In genomic region chr2:155536292-155536691, GRCm38 (mm10) we compare ENCODE assay signal across 32 mouse cellular contexts. TPM values are rescaled to one million over a fixed set of nuclear protein-coding genes. Genes with fewer than 3 reads are reported as not detected.
"Had no signal": no experiment of that assay in that cellular context is flagged by ENCODE, and none has a peak within 500 bp of the region (broad histone marks: within the 10 kb centered on the region; RNA-seq: fewer than 3 reads in every experiment).

No protein-coding gene starts in this region.

- H3K4me2 ChIP-seq: limb, embryonic 12.5 days; limb, embryonic 13.5 days; limb, embryonic 15.5 days; liver, embryonic 13.5 days; liver, embryonic 15.5 days; lung, embryonic 14.5 days; lung, embryonic 15.5 days; midbrain, embryonic 11.5 days; midbrain, embryonic 12.5 days; midbrain, embryonic 13.5 days had no signal

- H3K9ac ChIP-seq: limb, embryonic 12.5 days; limb, embryonic 13.5 days; limb, embryonic 15.5 days; liver, embryonic 13.5 days; liver, embryonic 14.5 days; liver, embryonic 15.5 days; liver, postnatal 0 days; lung, embryonic 14.5 days; lung, embryonic 15.5 days; midbrain, embryonic 12.5 days; midbrain, embryonic 13.5 days had no signal

- H3K27me3 ChIP-seq: limb, embryonic 12.5 days; limb, embryonic 13.5 days; limb, embryonic 15.5 days; liver, embryonic 13.5 days; liver, embryonic 15.5 days; lung, embryonic 15.5 days; megakaryocyte, embryonic 14.5 days; midbrain, embryonic 12.5 days; midbrain, embryonic 13.5 days had no signal

- H3K36me3 ChIP-seq: limb, embryonic 10.5 days; limb, embryonic 12.5 days; limb, embryonic 13.5 days; limb, embryonic 15.5 days; liver, embryonic 13.5 days; liver, embryonic 15.5 days; lung, embryonic 15.5 days; midbrain, embryonic 10.5 days; midbrain, embryonic 12.5 days; midbrain, embryonic 13.5 days had no signal

- H3K4me3 ChIP-seq: left cerebral cortex, adult 2 months; limb, embryonic 10.5 days; limb, embryonic 12.5 days; limb, embryonic 13.5 days; limb, embryonic 15.5 days; liver, embryonic 13.5 days; liver, embryonic 15.5 days; lung, embryonic 15.5 days; megakaryocyte, embryonic 14.5 days; midbrain, embryonic 10.5 days; midbrain, embryonic 12.5 days; midbrain, embryonic 13.5 days; myocyte had no signal

- H3K9me3 ChIP-seq: limb, embryonic 10.5 days; limb, embryonic 12.5 days; limb, embryonic 13.5 days; limb, embryonic 15.5 days; liver, embryonic 13.5 days; liver, embryonic 15.5 days; lung, embryonic 15.5 days; megakaryocyte, embryonic 14.5 days; midbrain, embryonic 10.5 days; midbrain, embryonic 12.5 days; midbrain, embryonic 13.5 days had no signal

- ATAC-seq: liver, postnatal 0 days; lung, postnatal 0 days; midbrain, embryonic 13.5 days; midbrain, embryonic 16.5 days had no signal

- H3K4me1 ChIP-seq: limb, embryonic 10.5 days; limb, embryonic 12.5 days; limb, embryonic 13.5 days; limb, embryonic 15.5 days; lung, embryonic 15.5 days; midbrain, embryonic 10.5 days; midbrain, embryonic 12.5 days; midbrain, embryonic 13.5 days had no signal

- DNase-seq: left cerebral cortex, postnatal 4 days; liver; liver, embryonic 13.5 days; liver, postnatal 0 days; lung, adult 18-20 months; lung, adult 2 months; lung, embryonic 14.5 days; lung, postnatal 10 days; lung, postnatal 14 days; lung, postnatal 36 days; lung, postnatal 4 days; midbrain, embryonic 14.5 days had no signal

- H3K27ac ChIP-seq: left cerebral cortex, adult 2 months; limb, embryonic 10.5 days; limb, embryonic 12.5 days; limb, embryonic 13.5 days; limb, embryonic 15.5 days; liver, embryonic 13.5 days; liver, embryonic 14.5 days; liver, embryonic 15.5 days; lung, embryonic 15.5 days; macrophage; midbrain, embryonic 10.5 days; midbrain, embryonic 12.5 days; midbrain, embryonic 13.5 days had no signal

RNA-seq across cellular contexts. Expression of gene Ggt7, which starts 18.3 kb away (rescaled TPM):
- total RNA-seq: megakaryocyte progenitor cell, adult 5-6 weeks; megakaryocyte, adult 5-6 weeks; megakaryocyte-erythroid progenitor cell, adult 5-6 weeks had no signal
- polyA plus RNA-seq: macrophage had no signal
